Mouse (Mus musculus): ENCODE measurements at regions not wholly inside any gene's neighbourhood (a gene's known extent, or its start where the extent isn't known, plus 50 kb on each side); places are given as distances from the start of the nearest gene placed in this dataset.
"Not testable (repeated sequence)": the region's sequence is repeated elsewhere in the genome, so short reads cannot be mapped to it uniquely, and the experiment has no call there.

- DNase-seq, result no peak
These were observed 287.4 kb downstream of the 4933412E24Rik start for GRCm38 (mm10) chr15:59728817-59729560.

- no peak for DNase-seq
These were observed 288.2 kb downstream of the 4933412E24Rik start for GRCm38 (mm10) chr15:59728131-59728601.

- DNase-seq, result no peak
These were observed 290.5 kb downstream of the 4933412E24Rik start for GRCm38 (mm10) chr15:59725881-59726280.

- DNase-seq, result no peak
These were observed 293.6 kb downstream of the 4933412E24Rik start for GRCm38 (mm10) chr15:59722661-59723413.

- no peak for DNase-seq
These were observed 295.0 kb downstream of the 4933412E24Rik start for GRCm38 (mm10) chr15:59721420-59721819.

- no peak for DNase-seq
These were observed 295.4 kb downstream of the 4933412E24Rik start for GRCm38 (mm10) chr15:59721018-59721417.

- no peak for DNase-seq
These were observed 296.3 kb downstream of the 4933412E24Rik start for GRCm38 (mm10) chr15:59720149-59720548.

- not testable (repeated sequence) for DNase-seq
These were observed 296.9 kb downstream of the 4933412E24Rik start for GRCm38 (mm10) chr15:59719383-59720128.

GRCm38 (mm10) chr15:59716872-59717271 lies 299.5 kb downstream of the 4933412E24Rik start:
- no peak for DNase-seq

- no peak for DNase-seq
These were observed 300.5 kb downstream of the 4933412E24Rik start for GRCm38 (mm10) chr15:59715951-59716350.

GRCm38 (mm10) chr15:59713965-59714739 lies 302.3 kb downstream of the 4933412E24Rik start:
- no peak for DNase-seq

- DNase-seq, result no peak
These were observed 304.2 kb downstream of the 4933412E24Rik start for GRCm38 (mm10) chr15:59712077-59712752.

GRCm38 (mm10) chr15:59709925-59710324 lies 306.5 kb downstream of the 4933412E24Rik start:
- no peak for DNase-seq

GRCm38 (mm10) chr15:59708402-59708801 lies 308.0 kb downstream of the 4933412E24Rik start:
- no peak for DNase-seq

- DNase-seq, result no peak
These were observed 309.3 kb downstream of the 4933412E24Rik start for GRCm38 (mm10) chr15:59707081-59707480.

Data from cerebellum, postnatal 25 days (tissue).